Mouse (Mus musculus): Measurements from ENCODE around the gene Tmem265. TPM values are rescaled to one million over a fixed set of nuclear protein-coding genes. Genes with fewer than 3 reads are reported as not detected.

The Tmem265 gene
- polyA plus RNA-seq, 1 experiment from 2014 or later: 6.6 TPM

- H3K4me1 ChIP-seq (replicated peaks): peaks cover 15% of the 10 kb centered on the region
- H3K27ac ChIP-seq: no peak overlapping the region
- peaks cover 81% of the 10 kb centered on the region for H3K36me3 ChIP-seq
- H3K27me3 ChIP-seq: no peaks in the 10 kb centered on the region
- no peak overlapping the region for H3K4me3 ChIP-seq
- no peaks in the 10 kb centered on the region for H3K9me3 ChIP-seq
- no peak overlapping the region for H3K4me2 ChIP-seq
- ATAC-seq (ENCODE audit: low FRiP score): no peak
- H3K9ac ChIP-seq: no peak overlapping the region
- WGBS: 90% methylated on average over 14 of the region's 14 CpGs
These were observed 31.4 kb downstream of the Tmem265 start for GRCm38 (mm10) chr7:127592575-127592974.

GRCm38 (mm10) chr7:127596747-127597146 is 35.6 kb downstream of the Tmem265 start:
- H3K36me3 ChIP-seq: peaks cover 99% of the 10 kb centered on the region
- H3K9me3 ChIP-seq: no peaks in the 10 kb centered on the region
- H3K27ac ChIP-seq: no peak overlapping the region
- no peaks in the 10 kb centered on the region for H3K4me1 ChIP-seq (replicated peaks)
- H3K4me3 ChIP-seq: no peak overlapping the region
- H3K27me3 ChIP-seq: no peaks in the 10 kb centered on the region
- no peak overlapping the region for H3K4me2 ChIP-seq
- H3K9ac ChIP-seq: no peak overlapping the region
- no peak for ATAC-seq (ENCODE audit: low FRiP score)
- WGBS: 97% methylated on average over 17 of the region's 17 CpGs

- no peaks in the 10 kb centered on the region for H3K4me1 ChIP-seq (replicated peaks)
- WGBS: 99% methylated on average over 7 of the region's 7 CpGs
- peaks cover 93% of the 10 kb centered on the region for H3K36me3 ChIP-seq
- H3K27me3 ChIP-seq: no peaks in the 10 kb centered on the region
- H3K9me3 ChIP-seq: no peaks in the 10 kb centered on the region
- H3K27ac ChIP-seq: no peak overlapping the region
- H3K4me3 ChIP-seq: no peak overlapping the region
- no peak overlapping the region for H3K4me2 ChIP-seq
- ATAC-seq (ENCODE audit: low FRiP score): no peak
- no peak overlapping the region for H3K9ac ChIP-seq
These were observed 39.4 kb downstream of the Tmem265 start for GRCm38 (mm10) chr7:127600612-127601011.

- no peak for ATAC-seq (ENCODE audit: low FRiP score)
- Histone ChIP-seq H3K4me3 (no peak overlapping the region), H3K27ac (no peak overlapping the region), H3K4me1 (replicated peaks) (no peaks in the 10 kb centered on the region), H3K9ac (no peak overlapping the region), H3K27me3 (no peaks in the 10 kb centered on the region), H3K36me3 (peaks cover 93% of the 10 kb centered on the region), H3K4me2 (no peak overlapping the region), H3K9me3 (no peaks in the 10 kb centered on the region)
- WGBS: 91% methylated on average over 4 of the region's 4 CpGs
These were observed 40.5 kb downstream of the Tmem265 start for GRCm38 (mm10) chr7:127601735-127602134.

- Histone ChIP-seq H3K4me2 (no peak overlapping the region), H3K27me3 (no peaks in the 10 kb centered on the region), H3K27ac (no peak overlapping the region), H3K9me3 (no peaks in the 10 kb centered on the region), H3K4me1 (replicated peaks) (no peaks in the 10 kb centered on the region), H3K36me3 (peaks cover 93% of the 10 kb centered on the region), H3K4me3 (no peak overlapping the region), H3K9ac (no peak overlapping the region)
- 91% methylated on average over 2 of the region's 2 CpGs for WGBS
- no peak for ATAC-seq (ENCODE audit: low FRiP score)
These were observed 41.7 kb downstream of the Tmem265 start for GRCm38 (mm10) chr7:127602903-127603302.

- H3K4me3 ChIP-seq: no peak overlapping the region
- H3K36me3 ChIP-seq: peaks cover 94% of the 10 kb centered on the region
- H3K27ac ChIP-seq: no peak overlapping the region
- H3K9ac ChIP-seq: no peak overlapping the region
- no peaks in the 10 kb centered on the region for H3K4me1 ChIP-seq (replicated peaks)
- no peaks in the 10 kb centered on the region for H3K27me3 ChIP-seq
- H3K9me3 ChIP-seq: no peaks in the 10 kb centered on the region
- no peak overlapping the region for H3K4me2 ChIP-seq
- no peak for ATAC-seq (ENCODE audit: low FRiP score)
- 89% methylated on average over 10 of the region's 10 CpGs for WGBS
These were observed 43.1 kb downstream of the Tmem265 start for GRCm38 (mm10) chr7:127604256-127604655.

GRCm38 (mm10) chr7:127607150-127607549 is 46.0 kb downstream of the Tmem265 start:
- no peaks in the 10 kb centered on the region for H3K9me3 ChIP-seq
- ATAC-seq (ENCODE audit: low FRiP score): no peak
- 88% methylated on average over 6 of the region's 6 CpGs for WGBS
- H3K4me2 ChIP-seq: no peak overlapping the region
- H3K9ac ChIP-seq: no peak overlapping the region
- peaks cover 94% of the 10 kb centered on the region for H3K36me3 ChIP-seq
- H3K27ac ChIP-seq: no peak overlapping the region
- no peaks in the 10 kb centered on the region for H3K27me3 ChIP-seq
- no peaks in the 10 kb centered on the region for H3K4me1 ChIP-seq (replicated peaks)
- no peak overlapping the region for H3K4me3 ChIP-seq

- H3K27ac ChIP-seq: no peak overlapping the region
- peaks cover 68% of the 10 kb centered on the region for H3K36me3 ChIP-seq
- H3K9me3 ChIP-seq: no peaks in the 10 kb centered on the region
- no peak overlapping the region for H3K9ac ChIP-seq
- 96% methylated on average over 29 of the region's 29 CpGs for WGBS
- H3K4me2 ChIP-seq: no peak overlapping the region
- no peaks in the 10 kb centered on the region for H3K27me3 ChIP-seq
- peaks cover 17% of the 10 kb centered on the region for H3K4me1 ChIP-seq (replicated peaks)
- no peak overlapping the region for H3K4me3 ChIP-seq
- no peak for ATAC-seq (ENCODE audit: low FRiP score)
These were observed 49.8 kb downstream of the Tmem265 start for GRCm38 (mm10) chr7:127611011-127611410.

GRCm38 (mm10) chr7:127611561-127611960 is 50.4 kb downstream of the Tmem265 start:
- 97% methylated on average over 26 of the region's 26 CpGs for WGBS
- Histone ChIP-seq H3K9ac (no peak overlapping the region), H3K27me3 (no peaks in the 10 kb centered on the region), H3K9me3 (no peaks in the 10 kb centered on the region), H3K27ac (no peak overlapping the region), H3K4me1 (replicated peaks) (peaks cover 23% of the 10 kb centered on the region), H3K4me2 (no peak overlapping the region), H3K36me3 (peaks cover 62% of the 10 kb centered on the region), H3K4me3 (no peak overlapping the region)
- ATAC-seq (ENCODE audit: low FRiP score): no peak

GRCm38 (mm10) chr7:127613501-127613900 is 52.3 kb downstream of the Tmem265 start:
- peaks cover 37% of the 10 kb centered on the region for H3K4me1 ChIP-seq (replicated peaks)
- H3K9me3 ChIP-seq: no peaks in the 10 kb centered on the region
- peak overlapping the region; percentile 82 for H3K4me2 ChIP-seq
- H3K27ac ChIP-seq: no peak overlapping the region
- no peaks in the 10 kb centered on the region for H3K27me3 ChIP-seq
- 88% methylated on average over 8 of the region's 8 CpGs for WGBS
- H3K9ac ChIP-seq: peak overlapping the region; percentile 95
- no peak for ATAC-seq (ENCODE audit: low FRiP score)
- H3K36me3 ChIP-seq: peaks cover 43% of the 10 kb centered on the region
- H3K4me3 ChIP-seq: peak overlapping the region; percentile 99

GRCm38 (mm10) chr7:127614091-127614490 is 52.9 kb downstream of the Tmem265 start:
- Histone ChIP-seq H3K4me2 (peak overlapping the region; percentile 82), H3K36me3 (peaks cover 37% of the 10 kb centered on the region), H3K9me3 (no peaks in the 10 kb centered on the region), H3K4me3 (peak overlapping the region; percentile 99), H3K27ac (no peak overlapping the region), H3K9ac (peak overlapping the region; percentile 95), H3K4me1 (replicated peaks) (peaks cover 37% of the 10 kb centered on the region), H3K27me3 (no peaks in the 10 kb centered on the region)
- no peak for ATAC-seq (ENCODE audit: low FRiP score)
- WGBS: 20% methylated on average over 8 of the region's 8 CpGs

GRCm38 (mm10) chr7:127614511-127614890 is 53.3 kb downstream of the Tmem265 start:
- H3K4me3 ChIP-seq: peak overlapping the region; percentile 99
- H3K4me2 ChIP-seq: peak overlapping the region; percentile 82
- peak overlapping the region; percentile 94 for H3K27ac ChIP-seq
- no peaks in the 10 kb centered on the region for H3K27me3 ChIP-seq
- 0% methylated on average over 21 of the region's 44 CpGs for WGBS
- peaks cover 33% of the 10 kb centered on the region for H3K36me3 ChIP-seq
- ATAC-seq (ENCODE audit: low FRiP score): peak; percentile 33
- H3K9me3 ChIP-seq: no peaks in the 10 kb centered on the region
- H3K9ac ChIP-seq: peak overlapping the region; percentile 95
- peaks cover 37% of the 10 kb centered on the region for H3K4me1 ChIP-seq (replicated peaks)

GRCm38 (mm10) chr7:127614891-127615843 is 54.0 kb downstream of the Tmem265 start, which contains the start of gene Zfp629:
Zfp629 (minus strand) TSS chr7:127615797.
- peak; percentile 92 for ATAC-seq (ENCODE audit: low FRiP score)
- WGBS: 0% methylated on average over 39 of the region's 50 CpGs
- H3K36me3 ChIP-seq: peaks cover 26% of the 10 kb centered on the region

More at GRCm38 (mm10) chr7:127614891-127615843, 54.0 kb downstream of the Tmem265 start, which contains the start of gene Zfp629:
- Histone ChIP-seq H3K9me3 (no peaks in the 10 kb centered on the region), H3K27me3 (no peaks in the 10 kb centered on the region), H3K4me1 (replicated peaks) (peaks cover 37% of the 10 kb centered on the region), H3K9ac (peak within 1 kb of the TSS; percentile 95), H3K4me3 (peak within 1 kb of the TSS; percentile 99), H3K4me2 (peak within 1 kb of the TSS; percentile 82), H3K27ac (peak within 1 kb of the TSS; percentile 94)
